Mouse (Mus musculus) cortical plate, adult 2 months (tissue): Measurements from ENCODE around the gene Ptdss2. TPM values are rescaled to one million over a fixed set of nuclear protein-coding genes. Genes with fewer than 3 reads are reported as not detected.

Experiments
- H3K27ac ChIP-seq: fragments of 200-500 bp; 2 replicates; pipeline ENCODE4 v1.5.1; 2012; ENCODE audit warnings: low read length, control low read depth, inconsistent platforms; ENCODE audit not compliant: insufficient read depth
- H3K4me1 ChIP-seq: fragments of 200-500 bp; 2 replicates; pipeline ENCODE4 v1.6.1; 2011; ENCODE audit warnings: low read length; ENCODE audit not compliant: control insufficient read depth, insufficient read depth
- H3K4me3 ChIP-seq: fragments of 200-500 bp; 2 replicates; pipeline ENCODE4 v1.5.1; 2011; ENCODE audit warnings: mild to moderate bottlenecking, low read length, control low read depth; ENCODE audit not compliant: insufficient read depth
- CTCF ChIP-seq: fragments of 200-500 bp; IDR thresholded peaks from 2 replicates; pipeline ENCODE4 v1.5.1; 2011; ENCODE audit warnings: mild to moderate bottlenecking, control low read depth, low read length; ENCODE audit not compliant: insufficient read depth; ENCODE audit errors: extremely low read depth
- POLR2A ChIP-seq: fragments of 200-500 bp; IDR thresholded peaks from 2 replicates; pipeline ENCODE4 v1.6.1; 2011; ENCODE audit warnings: mild to moderate bottlenecking, low read length, control low read depth; ENCODE audit not compliant: insufficient read depth; ENCODE audit errors: extremely low read depth
- polyA plus RNA-seq: library from polyadenylated mRNA; depleted of rRNA; stranded (reverse); fragments of >200 nt; gene quantifications from 2 replicates; pipeline ENCODE4 v1.2.3, GENCODE M21; 2012; rRNA removed

Gene Ptdss2
- polyA plus RNA-seq = 57.6 and 58.9 TPM in 2 replicates

- peak within 1 kb of the TSS; percentile 66 for H3K4me3 ChIP-seq
- peak within 1 kb of the TSS; percentile 66; the same call in 1 of the 2 replicates for H3K27ac ChIP-seq
- TF ChIP-seq POLR2A = no peak
- no peak for TF ChIP-seq CTCF
- no peaks in the 10 kb centered on the region for H3K4me1 ChIP-seq
These were observed at the start of gene Ptdss2 for GRCm38 (mm10) chr7:141122245-141122644. Gene Ptdss2 (plus strand): TSS chr7:141122382.

GRCm38 (mm10) chr7:141073782-141074181 lies 48.4 kb upstream of the Ptdss2 start:
- TF ChIP-seq CTCF (no peak), POLR2A (no peak)
- H3K27ac ChIP-seq = no peak overlapping the region
- H3K4me3 ChIP-seq = no peak overlapping the region
- H3K4me1 ChIP-seq = peaks cover 6% of the 10 kb centered on the region

DNA sequence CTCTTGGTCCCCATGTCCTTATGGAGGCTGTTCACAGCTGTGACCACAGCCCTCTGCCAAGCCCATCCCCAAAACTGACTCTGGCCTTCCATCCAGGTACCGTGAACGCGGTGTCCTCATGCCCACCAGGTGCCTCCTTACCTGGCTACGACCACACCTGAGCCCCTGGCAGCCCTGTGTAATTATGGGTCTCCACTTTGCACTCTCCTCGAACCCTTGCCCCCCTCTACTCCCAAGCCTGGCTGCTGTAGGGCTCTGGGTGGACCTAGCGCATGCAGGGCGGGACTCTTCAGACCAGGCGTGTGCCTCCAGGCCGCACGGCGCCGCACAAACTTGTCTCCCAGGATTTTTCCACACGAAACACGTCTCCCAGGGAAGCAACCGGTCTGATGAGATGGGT lies 44.3 kb upstream of the Ptdss2 start, which contains the start of gene Pkp3:
Pkp3 (plus strand) TSS at position 378 of the 400 bp plus-strand sequence.
- Histone ChIP-seq H3K4me3 (no peak within 1 kb of the TSS), H3K27ac (no peak within 1 kb of the TSS), H3K4me1 (no peaks in the 10 kb centered on the region)
- TF ChIP-seq CTCF = no peak
- no peak for TF ChIP-seq POLR2A

DNA sequence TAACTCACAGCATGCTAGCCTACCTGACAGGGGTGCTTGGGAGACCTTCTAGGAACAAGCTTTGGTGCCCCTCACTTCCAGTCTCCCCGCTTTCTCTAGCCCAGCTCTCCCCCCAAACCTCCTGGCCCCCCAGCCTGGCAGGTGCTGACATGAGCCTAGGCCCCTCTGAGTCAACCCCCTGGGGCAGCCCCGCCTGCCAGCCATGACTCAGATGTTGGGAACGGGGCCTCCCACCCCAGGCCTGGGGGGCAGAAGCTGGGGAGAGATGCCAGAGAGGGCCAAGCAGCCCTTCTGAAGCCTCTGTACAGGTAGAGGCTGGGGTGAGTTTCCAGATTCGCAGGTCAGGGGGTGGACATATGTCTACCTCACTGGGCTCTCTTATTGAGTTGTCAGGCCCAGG lies 43.3 kb upstream of the Ptdss2 start:
- Histone ChIP-seq H3K27ac (no peak overlapping the region), H3K4me3 (no peak overlapping the region), H3K4me1 (no peaks in the 10 kb centered on the region)
- TF ChIP-seq POLR2A = no peak
- no peak for TF ChIP-seq CTCF

DNA sequence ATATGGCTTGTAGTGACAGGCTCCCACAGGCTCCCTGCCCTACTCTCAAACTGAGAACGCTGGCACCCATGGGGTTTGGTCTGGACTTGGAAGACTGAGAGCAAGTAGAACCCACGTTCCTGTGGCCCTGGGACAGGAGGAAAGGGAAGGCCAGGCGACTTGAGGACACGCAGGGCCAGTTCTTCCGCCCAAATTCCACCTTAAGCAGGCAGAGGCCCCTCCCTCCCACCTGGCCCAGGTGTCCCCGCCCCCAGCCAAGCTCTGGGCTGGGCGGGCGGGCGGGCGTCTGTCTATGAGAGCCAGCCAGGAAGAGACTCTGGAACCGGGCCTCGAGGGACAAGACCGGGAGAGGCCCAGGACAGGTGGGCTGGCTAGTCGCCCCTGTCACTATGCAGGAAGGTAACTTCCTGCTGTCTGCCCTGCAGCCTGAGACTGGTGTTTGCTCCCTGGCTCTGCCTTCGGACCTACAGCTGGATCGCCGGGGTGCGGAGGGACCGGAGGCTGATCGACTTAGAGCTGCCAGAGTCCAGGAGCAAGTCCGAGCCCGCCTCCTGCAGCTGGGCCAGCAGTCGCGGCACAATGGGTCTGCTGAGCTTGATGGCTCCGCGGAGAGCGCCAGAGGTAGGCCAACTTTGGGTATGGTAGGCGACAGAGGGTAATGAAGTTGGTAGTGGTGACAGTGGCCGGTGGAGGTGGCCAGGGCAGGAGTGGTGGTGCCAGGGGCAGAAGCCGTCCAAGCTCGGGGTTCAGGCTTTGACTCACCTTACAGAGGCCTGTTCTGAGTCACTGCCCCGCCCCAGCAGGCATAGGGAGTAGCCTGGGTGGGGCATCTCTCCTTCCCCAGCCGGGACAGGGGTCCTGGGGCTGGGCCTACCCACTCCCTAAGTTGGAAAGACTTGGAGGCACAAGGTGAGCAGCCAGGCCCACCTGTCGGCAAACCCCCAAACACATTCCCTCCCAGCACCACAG lies 42.4 kb upstream of the Ptdss2 start:
- Histone ChIP-seq H3K27ac (no peak overlapping the region), H3K4me1 (no peaks in the 10 kb centered on the region), H3K4me3 (no peak overlapping the region)
- TF ChIP-seq CTCF (no peak), POLR2A (no peak)

DNA sequence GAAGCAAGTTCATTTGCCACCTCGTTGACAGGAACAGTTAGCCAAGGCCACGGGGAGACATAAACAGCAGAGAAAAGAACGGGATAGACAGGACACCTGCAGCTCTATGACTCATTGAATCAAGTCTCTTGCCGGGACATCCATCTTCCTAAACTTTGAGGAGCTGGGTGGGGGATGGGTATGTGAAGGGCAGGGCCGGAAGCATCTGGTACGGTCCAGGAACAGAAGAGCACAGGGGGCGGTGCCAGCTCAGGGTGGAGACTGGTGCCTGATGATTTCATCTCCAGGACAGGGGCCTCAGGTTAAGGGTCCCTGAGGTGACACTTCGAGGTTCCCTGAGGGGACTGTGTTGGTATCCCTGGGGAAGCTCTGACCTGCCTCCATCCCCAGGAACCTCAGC lies 34.3 kb upstream of the Ptdss2 start:
- Histone ChIP-seq H3K4me1 (no peaks in the 10 kb centered on the region), H3K27ac (no peak overlapping the region), H3K4me3 (no peak overlapping the region)
- TF ChIP-seq POLR2A (no peak), CTCF (no peak)

DNA sequence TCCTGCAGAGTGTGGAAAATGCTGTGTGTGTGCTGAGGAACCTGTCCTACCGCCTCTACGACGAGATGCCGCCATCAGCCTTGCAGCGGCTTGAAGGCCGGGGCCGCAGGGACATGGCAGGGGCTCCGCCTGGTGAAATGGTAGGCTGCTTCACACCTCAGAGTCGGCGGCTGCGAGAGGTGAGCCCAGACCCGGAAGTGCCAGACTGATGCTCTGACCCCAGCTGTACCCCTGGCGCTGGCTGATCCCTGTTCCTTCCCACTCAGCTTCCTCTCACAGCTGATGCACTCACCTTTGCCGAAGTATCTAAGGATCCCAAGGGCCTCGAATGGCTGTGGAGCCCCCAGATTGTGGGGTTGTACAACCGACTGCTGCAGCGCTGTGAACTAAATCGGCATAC lies 33.7 kb upstream of the Ptdss2 start:
- TF ChIP-seq CTCF (no peak), POLR2A (no peak)

GRCm38 (mm10) chr7:141090228-141090627 lies 32.0 kb upstream of the Ptdss2 start:
- Histone ChIP-seq H3K4me3 (no peak overlapping the region), H3K27ac (no peak overlapping the region), H3K4me1 (no peaks in the 10 kb centered on the region)
- TF ChIP-seq CTCF = no peak
- no peak for TF ChIP-seq POLR2A

More for the DNA sequence above, 33.7 kb upstream of the Ptdss2 start:
- no peaks in the 10 kb centered on the region for H3K4me1 ChIP-seq
- no peak overlapping the region for H3K4me3 ChIP-seq
- H3K27ac ChIP-seq = no peak overlapping the region

- Histone ChIP-seq H3K4me3 (no peak overlapping the region), H3K27ac (no peak overlapping the region), H3K4me1 (no peaks in the 10 kb centered on the region)
- TF ChIP-seq POLR2A (no peak), CTCF (peak; percentile 39; the same call in 1 of the 2 replicates)
These were observed 30.0 kb upstream of the Ptdss2 start for GRCm38 (mm10) chr7:141092051-141092735.
